Mouse (Mus musculus) skeletal muscle tissue, postnatal 0 days (tissue): ENCODE measurements around the gene Btg1-ps1. TPM values are rescaled to one million over a fixed set of nuclear protein-coding genes. Genes with fewer than 3 reads are reported as not detected.

Experiments used
- polyA plus RNA-seq: library from polyadenylated mRNA; unstranded; fragments of >200 nt; fragmentation: Nextera tagmentation; extraction: Ambion mirVana; gene quantifications from 2 replicates; pipeline ENCODE4 v1.2.1, GENCODE M21; 2015

Btg1-ps1 gene
- polyA plus RNA-seq: not detected in 2 replicates

DNA sequence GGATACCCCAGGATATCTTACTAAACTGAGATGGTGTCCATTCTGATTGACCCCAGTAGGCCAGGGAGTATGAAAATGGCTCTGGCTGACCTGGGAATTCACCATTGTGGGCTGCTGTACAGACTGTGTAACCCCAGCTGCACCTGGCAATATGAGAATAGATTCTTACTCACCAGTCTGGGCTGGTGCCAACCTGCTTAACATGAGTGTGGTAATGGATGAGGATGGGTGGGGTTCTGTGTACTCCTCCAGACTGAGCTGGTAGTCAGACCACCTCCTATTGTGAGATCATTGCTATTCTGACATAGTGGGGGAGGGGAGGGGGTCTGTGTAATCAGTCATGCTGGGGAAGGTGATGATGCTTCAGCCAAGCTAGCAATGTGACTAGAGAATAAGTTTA is at the start of gene Btg1-ps1:
Gene Btg1-ps1 (minus strand): TSS at position 219 of the 400 bp plus-strand sequence.

GRCm38 (mm10) chrX:38066175-38066574 is 47.6 kb upstream of the Btg1-ps1 start, which contains the start of gene Rhox10:
Rhox10 (plus strand) TSS chrX:38066475.

DNA sequence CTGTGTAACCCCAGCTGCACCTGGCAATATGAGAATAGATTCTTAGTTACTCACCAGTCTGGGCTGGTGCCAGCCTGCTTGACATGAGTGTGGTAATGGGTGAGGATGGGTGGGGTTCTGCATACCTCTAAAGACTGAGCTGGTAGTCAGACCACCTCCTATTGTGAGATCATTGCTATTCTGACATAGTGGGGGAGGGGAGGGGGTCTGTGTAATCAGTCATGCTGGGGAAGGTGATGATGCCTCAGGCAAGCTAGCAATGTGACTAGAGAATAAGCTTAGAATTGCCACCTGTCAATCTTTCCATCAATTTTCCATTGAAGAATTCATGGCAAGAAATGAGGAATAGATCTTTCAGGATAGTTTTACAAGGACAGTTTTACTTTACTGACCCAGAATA is 24.4 kb upstream of the Btg1-ps1 start, which contains the start of gene Btg1-ps2:
Gene Btg1-ps2 (minus strand): TSS at position 101 of the 400 bp plus-strand sequence.

Other genes with a start within 250 kb of the Btg1-ps1 start
- 0.24 TPM in 2 replicates for gene Rhox5, start 214.0 kb downstream of the Btg1-ps1 start, polyA plus RNA-seq
- gene Rhox6, start 191.9 kb downstream of the Btg1-ps1 start, polyA plus RNA-seq: not detected in 2 replicates
- not detected in 2 replicates for gene Rhox7a, start 187.1 kb downstream of the Btg1-ps1 start, polyA plus RNA-seq
- not detected in 2 replicates for gene Rhox8, start 139.9 kb downstream of the Btg1-ps1 start, polyA plus RNA-seq
- gene Rhox7b, start 121.6 kb downstream of the Btg1-ps1 start, polyA plus RNA-seq: not detected in 2 replicates
- gene Rhox9, start 117.0 kb downstream of the Btg1-ps1 start, polyA plus RNA-seq: not detected in 2 replicates
- not detected in 2 replicates for gene Btg1-ps2, start 24.3 kb upstream of the Btg1-ps1 start, polyA plus RNA-seq
- not detected in 2 replicates for gene Rhox10, start 47.7 kb upstream of the Btg1-ps1 start, polyA plus RNA-seq
- not detected in 2 replicates for gene Rhox11, start 66.3 kb upstream of the Btg1-ps1 start, polyA plus RNA-seq
- gene Rhox12, start 92.1 kb upstream of the Btg1-ps1 start, polyA plus RNA-seq: not detected in 2 replicates
- gene Rhox13, start 102.4 kb upstream of the Btg1-ps1 start, polyA plus RNA-seq: not detected in 2 replicates
- gene Zbtb33, start 171.0 kb upstream of the Btg1-ps1 start, polyA plus RNA-seq: 0.95 and 1.6 TPM in 2 replicates
- 31.2 and 34.4 TPM in 2 replicates for gene Tmem255a, start 233.6 kb upstream of the Btg1-ps1 start, polyA plus RNA-seq